Mouse (Mus musculus) thymus, adult 2 months (tissue): ENCODE measurements around the gene Gm49396.

ENCODE experiments used
- CTCF ChIP-seq: fragments of 200-500 bp; IDR thresholded peaks from 2 replicates; pipeline ENCODE4 v1.5.1; 2012; ENCODE audit warnings: mild to moderate bottlenecking, control low read depth, low read length, moderate library complexity, borderline replicate concordance; ENCODE audit not compliant: control insufficient read depth, poor library complexity, insufficient read depth; ENCODE audit errors: extremely low read depth
- POLR2A ChIP-seq: fragments of 200-500 bp; IDR thresholded peaks from 2 replicates; pipeline ENCODE4 v1.6.1; 2012; ENCODE audit warnings: mild to moderate bottlenecking, low read length, control low read depth, moderate library complexity; ENCODE audit not compliant: control insufficient read depth, poor library complexity, insufficient read depth; ENCODE audit errors: extremely low read depth

GRCm38 (mm10) chr7:30566033-30566432 is 2.9 kb downstream of the Gm49396 start:
- no peak for TF ChIP-seq CTCF
- no peak for TF ChIP-seq POLR2A
